Mouse (Mus musculus): ENCODE data around the gene Snx27.

GRCm38 (mm10) chr3:94574506-94574905, 8.0 kb downstream of the Snx27 start:
- TF ChIP-seq GATA1 (IDR thresholded peaks at IDR 0.05; ENCODE audit: low read length), result no peak
- no peak for TF ChIP-seq TAL1 (IDR thresholded peaks at IDR 0.05; ENCODE audit: low read length)
